Mouse (Mus musculus): ENCODE measurements around the gene Ngly1. TPM values are rescaled to one million over a fixed set of nuclear protein-coding genes. Genes with fewer than 3 reads are reported as not detected.

Ngly1 gene
- total RNA-seq (2014; rRNA removed) (15.3 and 24.0 TPM in 2 replicates), polyA plus RNA-seq (2015; fragmentation: Nextera tagmentation; extraction: Ambion mirVana) (27.6 and 30.4 TPM in 2 replicates)

DNA sequence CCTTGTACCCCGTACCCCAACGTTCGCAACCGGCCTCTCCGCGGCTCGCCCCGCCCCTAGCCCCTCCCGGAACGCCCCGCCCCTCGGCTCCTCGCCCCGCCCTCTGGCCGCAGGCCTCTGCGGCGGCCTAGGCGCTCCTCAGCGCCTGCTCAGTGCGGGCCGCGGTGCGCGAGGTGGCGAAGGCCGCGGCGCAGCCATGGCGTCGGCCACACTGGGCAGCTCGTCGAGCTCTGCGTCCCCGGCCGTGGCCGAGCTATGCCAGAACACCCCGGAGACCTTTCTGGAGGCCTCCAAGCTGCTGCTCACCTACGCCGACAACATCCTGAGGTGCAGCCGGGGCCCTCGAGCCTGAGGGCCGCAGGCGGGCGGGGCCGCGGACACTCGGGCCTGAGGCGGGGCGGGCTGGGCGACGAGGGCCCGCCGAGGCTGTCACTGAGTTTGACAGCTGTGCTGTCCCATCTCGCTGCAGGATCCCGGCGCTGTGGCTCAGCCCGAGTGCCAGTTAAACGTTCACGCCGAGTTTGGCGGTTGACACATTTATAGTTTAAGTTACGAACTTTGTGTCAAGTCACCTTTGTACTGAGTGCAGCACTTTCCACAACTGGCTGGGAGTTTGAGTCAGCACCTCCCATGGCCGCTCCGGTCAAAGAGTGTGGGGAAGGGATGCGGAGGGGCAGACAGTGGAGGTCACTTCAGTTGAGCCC lies at the start of gene Ngly1, which contains the start of gene Oxsm:
Gene Ngly1, plus strand, starts transcription at position 110 of the 704 bp plus-strand sequence.
Gene Oxsm, minus strand, starts transcription at position 638 of the 704 bp plus-strand sequence.
- H3K27ac ChIP-seq, result peak within 1 kb of the TSS; percentile 89
- H3K4me2 ChIP-seq (ENCODE audit: low read depth, low read length), result peak within 1 kb of the TSS; percentile 80
- H3K27me3 ChIP-seq (ENCODE audit: insufficient read depth, low read length), result no peaks in the 10 kb centered on the region
- 0 out of 2 replicates have a peak, but pooled peaks cover 3% of the 10 kb centered on the region for H3K4me1 ChIP-seq (ENCODE audit: insufficient read depth, low read length)
- H3K9me3 ChIP-seq (ENCODE audit: low read length), result no peaks in the 10 kb centered on the region
- H3K9ac ChIP-seq (replicated peaks; ENCODE audit: low read length), result peak within 1 kb of the TSS; percentile 93
- no peaks in the 10 kb centered on the region for H3K36me3 ChIP-seq (ENCODE audit: insufficient read depth, low read length)
- 1% methylated on average over 64 of the region's 65 CpGs for WGBS
- peak; percentile 99 for ATAC-seq
- TF ChIP-seq CTCF (IDR thresholded peaks at IDR 0.05; ENCODE audit: low read depth), result no peak
- peak within 1 kb of the TSS; percentile 82 for H3K4me3 ChIP-seq (ENCODE audit: low read length)
- DNase-seq (ENCODE audit: low spot score), result peak; percentile 89

DNA sequence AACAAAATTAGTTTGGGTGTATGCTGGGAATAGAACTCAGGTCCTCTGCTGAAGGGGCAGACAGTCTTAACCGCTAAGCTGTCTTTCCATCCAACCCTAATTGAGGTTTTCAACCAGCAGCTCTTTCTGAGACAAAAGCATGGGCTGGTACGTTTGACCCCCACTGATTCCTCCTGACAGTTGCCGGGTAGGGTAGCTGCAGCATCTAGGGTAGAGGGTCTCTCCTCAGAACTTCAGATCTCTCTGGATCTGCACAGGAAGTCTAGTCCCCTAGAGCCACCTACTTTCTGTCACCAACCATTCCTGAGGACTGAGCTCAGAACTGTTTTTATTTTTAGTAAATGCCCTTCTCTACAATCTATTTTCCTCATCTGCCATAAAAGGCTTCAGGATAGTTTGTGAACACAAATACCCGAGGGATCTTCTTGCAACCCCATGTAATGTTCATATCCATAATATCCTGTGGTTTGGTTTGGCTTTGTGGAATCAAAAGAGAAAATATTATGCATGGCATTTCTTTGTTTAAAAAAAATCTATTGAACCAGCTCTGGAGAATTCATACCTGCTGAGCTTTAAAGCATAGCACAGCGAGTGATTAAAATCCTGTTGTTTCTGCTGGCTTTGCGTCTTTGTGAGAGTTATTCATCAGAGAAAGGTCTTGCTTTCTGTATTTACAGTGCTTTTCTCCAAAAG lies 48.7 kb upstream of the Ngly1 start:
- peak; percentile 16 for ATAC-seq
- Histone ChIP-seq H3K4me3 (ENCODE audit: low read length) (no peak overlapping the region), H3K4me2 (ENCODE audit: low read depth, low read length) (peak overlapping the region; percentile 47), H3K9ac (replicated peaks; ENCODE audit: low read length) (0 out of 2 replicates have a peak overlapping the region, but pooled peaks have one; percentile 6), H3K9me3 (ENCODE audit: low read length) (no peaks in the 10 kb centered on the region), H3K27me3 (ENCODE audit: insufficient read depth, low read length) (no peaks in the 10 kb centered on the region), H3K4me1 (ENCODE audit: insufficient read depth, low read length) (0 out of 2 replicates have a peak, but pooled peaks cover 13% of the 10 kb centered on the region), H3K27ac (peak overlapping the region; percentile 70), H3K36me3 (ENCODE audit: insufficient read depth, low read length) (no peaks in the 10 kb centered on the region)
- no peak for TF ChIP-seq CTCF (IDR thresholded peaks at IDR 0.05; ENCODE audit: low read depth)
- DNase-seq (ENCODE audit: low spot score), result peak; percentile 9
- 6% methylated on average over 6 of the region's 6 CpGs for WGBS

DNA sequence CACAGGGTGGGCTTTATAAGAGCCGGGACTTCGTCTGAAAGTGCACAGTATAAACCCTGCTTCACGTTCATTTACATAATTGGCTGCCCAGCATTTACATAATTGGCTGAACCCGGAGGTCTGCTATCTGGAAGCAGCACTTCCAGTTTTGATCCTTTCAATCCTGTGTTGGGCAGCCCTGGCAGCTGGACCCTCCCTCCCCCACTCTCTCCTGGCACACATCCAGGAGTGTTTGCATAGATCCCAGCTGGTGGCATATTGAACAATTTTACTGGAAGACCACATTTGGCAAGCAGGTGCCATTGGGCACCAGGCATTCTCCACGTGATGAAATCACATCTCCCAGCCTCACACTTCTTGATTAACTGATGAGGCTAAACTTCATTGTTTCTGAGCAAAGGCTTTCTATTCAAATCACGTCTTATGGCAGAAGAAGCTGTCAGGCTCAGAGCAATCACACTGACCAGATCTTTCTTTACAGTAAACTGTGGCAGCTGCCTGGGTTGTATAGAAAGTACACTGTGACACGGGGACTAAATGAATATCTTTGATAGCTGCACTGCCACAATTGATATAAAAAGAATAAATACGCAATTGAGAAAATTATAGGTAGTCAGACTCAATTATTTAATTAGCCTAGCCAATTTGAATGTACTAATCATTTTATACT lies 48.0 kb upstream of the Ngly1 start:
- Histone ChIP-seq H3K4me1 (ENCODE audit: insufficient read depth, low read length) (0 out of 2 replicates have a peak, but pooled peaks cover 13% of the 10 kb centered on the region), H3K27me3 (ENCODE audit: insufficient read depth, low read length) (no peaks in the 10 kb centered on the region), H3K9ac (replicated peaks; ENCODE audit: low read length) (0 out of 2 replicates have a peak overlapping the region, but pooled peaks have one; percentile 6), H3K36me3 (ENCODE audit: insufficient read depth, low read length) (no peaks in the 10 kb centered on the region), H3K4me3 (ENCODE audit: low read length) (0 out of 2 replicates have a peak overlapping the region, but pooled peaks have one; percentile 6), H3K27ac (peak overlapping the region; percentile 70), H3K9me3 (ENCODE audit: low read length) (no peaks in the 10 kb centered on the region), H3K4me2 (ENCODE audit: low read depth, low read length) (peak overlapping the region; percentile 47)
- TF ChIP-seq CTCF (IDR thresholded peaks at IDR 0.05; ENCODE audit: low read depth), result no peak
- ATAC-seq, result peak; percentile 97
- peak; percentile 96 for DNase-seq (ENCODE audit: low spot score)
- WGBS, result 5% methylated on average over 8 of the region's 8 CpGs

DNA sequence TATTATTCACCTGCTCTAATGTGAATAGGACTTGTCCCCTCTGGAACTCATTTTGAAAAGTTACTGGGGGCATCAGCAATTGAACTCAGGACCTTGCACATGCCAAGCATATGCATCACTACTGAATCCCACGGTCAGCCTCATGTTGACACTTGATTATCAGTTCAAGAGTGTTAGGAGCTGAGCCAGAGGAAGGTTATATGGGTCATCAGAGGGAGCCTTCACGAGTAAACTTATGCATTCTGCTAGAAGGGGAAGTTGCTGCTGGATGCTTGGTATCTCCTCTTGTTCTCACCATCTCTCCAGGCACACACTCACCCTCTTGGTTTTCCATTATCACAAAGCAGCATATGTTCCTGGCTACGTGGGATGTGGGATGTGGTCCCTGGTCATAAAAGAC lies 47.4 kb upstream of the Ngly1 start:
- ATAC-seq (no peak), DNase-seq (ENCODE audit: low spot score) (peak; percentile 7)
- TF ChIP-seq CTCF (IDR thresholded peaks at IDR 0.05; ENCODE audit: low read depth), result no peak
- Histone ChIP-seq H3K9ac (replicated peaks; ENCODE audit: low read length) (no peak overlapping the region), H3K4me3 (ENCODE audit: low read length) (no peak overlapping the region), H3K27ac (0 out of 2 replicates have a peak overlapping the region, but pooled peaks have one; percentile 70), H3K9me3 (ENCODE audit: low read length) (no peaks in the 10 kb centered on the region), H3K36me3 (ENCODE audit: insufficient read depth, low read length) (no peaks in the 10 kb centered on the region), H3K4me1 (ENCODE audit: insufficient read depth, low read length) (0 out of 2 replicates have a peak, but pooled peaks cover 13% of the 10 kb centered on the region), H3K27me3 (ENCODE audit: insufficient read depth, low read length) (no peaks in the 10 kb centered on the region), H3K4me2 (ENCODE audit: low read depth, low read length) (no peak overlapping the region)
- 15% methylated on average over 3 of the region's 3 CpGs for whole genome bisulfite sequencing

DNA sequence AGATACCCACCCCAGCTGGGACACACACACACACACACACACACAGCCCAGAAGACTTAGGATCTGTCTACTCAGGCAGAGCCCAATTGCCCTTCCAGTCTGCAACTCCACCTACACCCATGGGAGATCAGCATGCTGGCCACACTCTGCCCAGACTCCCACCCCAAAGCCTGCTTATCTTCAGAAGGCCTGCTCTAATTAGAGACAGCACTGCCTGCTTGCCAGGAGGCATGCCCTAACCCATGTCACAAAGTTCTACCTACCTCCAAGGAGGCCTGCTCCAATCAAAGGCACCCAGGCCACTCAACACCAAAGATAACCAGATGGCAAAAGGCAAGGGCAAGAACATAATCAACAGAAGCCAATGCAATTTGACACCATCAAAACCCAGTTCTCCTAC lies 41.4 kb upstream of the Ngly1 start:
- DNase-seq (ENCODE audit: low spot score), result no peak
- Histone ChIP-seq H3K36me3 (ENCODE audit: insufficient read depth, low read length) (no peaks in the 10 kb centered on the region), H3K4me2 (ENCODE audit: low read depth, low read length) (no peak overlapping the region), H3K4me3 (ENCODE audit: low read length) (no peak overlapping the region), H3K4me1 (ENCODE audit: insufficient read depth, low read length) (no peaks in the 10 kb centered on the region), H3K9ac (replicated peaks; ENCODE audit: low read length) (no peak overlapping the region), H3K9me3 (ENCODE audit: low read length) (no peaks in the 10 kb centered on the region), H3K27me3 (ENCODE audit: insufficient read depth, low read length) (no peaks in the 10 kb centered on the region), H3K27ac (no peak overlapping the region)
- TF ChIP-seq CTCF (IDR thresholded peaks at IDR 0.05; ENCODE audit: low read depth), result no peak
- ATAC-seq, result no peak

DNA sequence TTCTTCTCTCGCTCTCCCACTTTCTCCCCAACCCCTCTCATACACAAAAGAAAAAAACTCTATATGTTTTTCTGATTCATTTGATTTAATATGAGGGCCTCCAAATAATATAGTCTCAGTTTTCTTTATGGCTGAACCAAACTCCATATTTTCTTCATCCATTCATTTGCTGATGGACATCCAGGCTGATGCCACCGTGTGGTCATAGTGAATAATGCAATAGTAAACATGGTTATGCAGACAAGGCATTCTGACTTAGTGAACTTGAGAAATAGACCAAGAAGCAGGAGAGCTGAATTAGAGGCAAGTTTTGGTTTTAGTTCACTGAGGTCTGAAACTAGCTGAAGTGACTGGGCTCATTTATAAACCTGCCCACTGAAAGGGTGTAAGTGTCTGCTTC lies 30.1 kb upstream of the Ngly1 start:
- Histone ChIP-seq H3K36me3 (ENCODE audit: insufficient read depth, low read length) (no peaks in the 10 kb centered on the region), H3K9ac (replicated peaks; ENCODE audit: low read length) (no peak overlapping the region), H3K4me2 (ENCODE audit: low read depth, low read length) (no peak overlapping the region), H3K9me3 (ENCODE audit: low read length) (no peaks in the 10 kb centered on the region), H3K27ac (no peak overlapping the region), H3K4me1 (ENCODE audit: insufficient read depth, low read length) (no peaks in the 10 kb centered on the region), H3K4me3 (ENCODE audit: low read length) (no peak overlapping the region), H3K27me3 (ENCODE audit: insufficient read depth, low read length) (no peaks in the 10 kb centered on the region)
- 58% methylated on average over 2 of the region's 2 CpGs for WGBS
- ATAC-seq, result no peak
- TF ChIP-seq CTCF (IDR thresholded peaks at IDR 0.05; ENCODE audit: low read depth), result peak; percentile 77
- DNase-seq (ENCODE audit: low spot score), result peak; percentile 75
